Mouse (Mus musculus) small intestine, adult 2 months (tissue): ENCODE measurements around the gene Timp3. TPM values are rescaled to one million over a fixed set of nuclear protein-coding genes. Genes with fewer than 3 reads are reported as not detected.
"Not testable (repeated sequence)": the region's sequence is repeated elsewhere in the genome, so short reads cannot be mapped to it uniquely, and the experiment has no call there.

Source experiments
- H3K27ac ChIP-seq: fragments of 200-500 bp; 2 replicates; pipeline ENCODE4 v1.5.1; 2012; ENCODE audit warnings: low read depth, low read length, control low read depth, inconsistent platforms; ENCODE audit not compliant: insufficient read depth
- H3K27me3 ChIP-seq: fragments of 200-500 bp; 2 replicates; pipeline ENCODE4 v1.6.1; 2012; ENCODE audit warnings: mild to moderate bottlenecking, moderate library complexity, low read length, inconsistent platforms; ENCODE audit not compliant: control insufficient read depth, insufficient read depth
- H3K36me3 ChIP-seq: fragments of 200-500 bp; 2 replicates; pipeline ENCODE4 v1.6.1; 2012; ENCODE audit warnings: mild to moderate bottlenecking, low read length, control low read depth, inconsistent platforms; ENCODE audit not compliant: control insufficient read depth, insufficient read depth
- H3K4me1 ChIP-seq: fragments of 200-500 bp; 2 replicates; pipeline ENCODE4 v1.6.1; 2012; ENCODE audit warnings: low read length, inconsistent platforms, mixed read lengths; ENCODE audit not compliant: control insufficient read depth, insufficient read depth, insufficient read length
- H3K4me3 ChIP-seq: fragments of 200-500 bp; 2 replicates; pipeline ENCODE4 v1.5.1; 2012; ENCODE audit warnings: low read depth, mild to moderate bottlenecking, control low read depth, inconsistent platforms, low read length, moderate library complexity
- CTCF ChIP-seq: fragments of 200-500 bp; IDR thresholded peaks from 2 replicates; pipeline ENCODE4 v1.5.1; 2012; ENCODE audit warnings: low read depth, mild to moderate bottlenecking, control low read depth, inconsistent platforms, low read length, moderate library complexity, mixed read lengths; ENCODE audit not compliant: insufficient replicate concordance, insufficient read length; ENCODE audit errors: extremely low read depth
- POLR2A ChIP-seq: fragments of 200-500 bp; IDR thresholded peaks from 2 replicates; pipeline ENCODE4 v1.6.1; 2012; ENCODE audit warnings: low read depth, mild to moderate bottlenecking, control low read depth, inconsistent platforms, low read length, moderate library complexity
- WGBS: fragments of 180-500 bp; shearing (Covaris S2); methylation state at CpG from one replicate; pipeline ENCODE4 v1.1.7; 2018; 5-methylcytosine and 5-hydroxymethylcytosine counted together
- polyA plus RNA-seq: library from polyadenylated mRNA; depleted of rRNA; stranded (reverse); fragments of >200 nt; gene quantifications from 2 replicates; pipeline ENCODE4 v1.2.3, GENCODE M21; 2012

Timp3 gene
- polyA plus RNA-seq, 1 experiment = 15.3 TPM

DNA sequence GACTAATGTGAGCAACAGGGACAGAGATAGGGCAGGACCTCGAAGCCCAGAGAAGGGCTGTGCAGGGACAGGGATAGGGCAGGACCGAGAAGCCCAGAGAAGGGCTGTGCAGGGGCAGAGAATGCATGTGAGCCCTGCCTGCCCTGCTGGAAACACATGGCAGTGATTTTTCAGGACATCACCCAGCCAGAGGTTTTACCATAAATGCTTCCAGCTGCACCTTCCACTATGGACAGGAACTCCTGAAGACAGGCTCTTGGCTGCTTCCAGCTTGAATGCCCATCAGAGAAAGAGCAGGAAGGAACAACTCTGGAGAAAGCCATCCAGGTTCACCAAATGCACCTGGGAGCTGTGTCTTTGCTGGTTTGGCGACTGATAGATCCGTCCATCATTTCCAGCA, 67.2 kb downstream of the Timp3 start:
- Histone ChIP-seq H3K4me1 (no peaks in the 10 kb centered on the region), H3K4me3 (no peak overlapping the region), H3K27ac (no peak overlapping the region), H3K36me3 (no peaks in the 10 kb centered on the region), H3K27me3 (no peaks in the 10 kb centered on the region)
- WGBS = 91% methylated on average over 4 of the region's 4 CpGs
- no peak for TF ChIP-seq POLR2A
- no peak for TF ChIP-seq CTCF

GRCm38 (mm10) chr10:86368811-86369210, 68.6 kb downstream of the Timp3 start:
- Histone ChIP-seq H3K27me3 (no peaks in the 10 kb centered on the region), H3K36me3 (no peaks in the 10 kb centered on the region), H3K4me1 (no peaks in the 10 kb centered on the region), H3K27ac (no peak overlapping the region), H3K4me3 (no peak overlapping the region)
- TF ChIP-seq POLR2A = no peak
- no peak for TF ChIP-seq CTCF
- WGBS = 70% methylated on average over 12 of the region's 12 CpGs

DNA sequence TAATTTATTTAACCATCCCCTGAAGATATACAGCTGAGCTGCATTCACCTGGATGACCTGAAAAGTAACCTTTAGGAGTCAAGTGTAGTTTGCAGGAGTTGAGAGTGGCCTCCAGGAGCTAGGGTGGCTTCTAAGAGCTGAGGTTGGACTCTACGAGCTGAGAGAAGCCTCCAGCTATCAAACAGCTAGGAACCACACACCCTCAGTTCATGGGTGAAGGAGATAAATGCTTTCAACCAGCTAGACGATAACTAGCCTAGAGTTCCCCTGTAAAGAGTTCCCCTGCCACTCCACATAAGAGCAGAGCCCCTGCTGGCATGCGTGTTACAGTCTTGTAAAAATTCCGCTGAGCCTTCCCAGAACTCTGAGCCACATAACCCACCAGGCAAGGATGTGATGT, 69.2 kb downstream of the Timp3 start:
- TF ChIP-seq POLR2A = no peak
- no peak for TF ChIP-seq CTCF
- 85% methylated on average over 4 of the region's 4 CpGs for WGBS

DNA sequence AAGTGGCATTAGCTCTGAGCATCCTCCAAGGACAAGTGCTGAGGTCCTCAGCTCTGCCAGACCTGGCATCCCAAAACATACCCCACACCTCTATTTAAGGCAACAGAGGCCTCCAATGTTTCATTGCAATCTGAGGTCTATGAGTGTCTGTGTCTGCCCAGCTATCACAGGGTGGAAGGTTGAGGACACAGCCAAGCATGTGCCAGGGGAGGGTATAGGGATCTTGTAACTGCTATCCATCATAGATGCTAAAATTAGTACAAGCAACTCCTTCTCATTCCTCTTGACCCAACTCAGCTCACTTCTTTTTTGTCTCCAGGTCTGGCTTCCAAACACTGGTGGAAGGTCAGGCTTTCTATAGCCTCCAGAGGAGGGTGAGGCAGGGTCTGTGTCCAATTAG, 71.4 kb downstream of the Timp3 start:
- TF ChIP-seq POLR2A = no peak
- no peak for TF ChIP-seq CTCF
- no peaks in the 10 kb centered on the region for H3K36me3 ChIP-seq
- H3K27me3 ChIP-seq = no peaks in the 10 kb centered on the region
- H3K4me3 ChIP-seq = no peak overlapping the region
- H3K4me1 ChIP-seq = no peaks in the 10 kb centered on the region
- no peak overlapping the region for H3K27ac ChIP-seq

More for the DNA sequence above, 69.2 kb downstream of the Timp3 start:
- H3K27me3 ChIP-seq = no peaks in the 10 kb centered on the region
- no peaks in the 10 kb centered on the region for H3K4me1 ChIP-seq
- no peak overlapping the region for H3K27ac ChIP-seq
- no peaks in the 10 kb centered on the region for H3K36me3 ChIP-seq
- no peak overlapping the region for H3K4me3 ChIP-seq

- no peaks in the 10 kb centered on the region for H3K27me3 ChIP-seq
- whole genome bisulfite sequencing = 83% methylated on average over 2 of the region's 2 CpGs
- H3K4me1 ChIP-seq = no peaks in the 10 kb centered on the region
- TF ChIP-seq POLR2A (no peak), CTCF (no peak)
- no peak overlapping the region for H3K4me3 ChIP-seq
- H3K27ac ChIP-seq = no peak overlapping the region
- H3K36me3 ChIP-seq = no peaks in the 10 kb centered on the region
Measured at GRCm38 (mm10) chr10:86374061-86374460, 73.9 kb downstream of the Timp3 start.

GRCm38 (mm10) chr10:86375903-86376302, 75.7 kb downstream of the Timp3 start:
- Histone ChIP-seq H3K27ac (no peak overlapping the region), H3K27me3 (no peaks in the 10 kb centered on the region), H3K36me3 (no peaks in the 10 kb centered on the region), H3K4me3 (no peak overlapping the region), H3K4me1 (no peaks in the 10 kb centered on the region)
- TF ChIP-seq POLR2A (no peak), CTCF (no peak)
- WGBS = 75% methylated on average over 11 of the region's 11 CpGs

DNA sequence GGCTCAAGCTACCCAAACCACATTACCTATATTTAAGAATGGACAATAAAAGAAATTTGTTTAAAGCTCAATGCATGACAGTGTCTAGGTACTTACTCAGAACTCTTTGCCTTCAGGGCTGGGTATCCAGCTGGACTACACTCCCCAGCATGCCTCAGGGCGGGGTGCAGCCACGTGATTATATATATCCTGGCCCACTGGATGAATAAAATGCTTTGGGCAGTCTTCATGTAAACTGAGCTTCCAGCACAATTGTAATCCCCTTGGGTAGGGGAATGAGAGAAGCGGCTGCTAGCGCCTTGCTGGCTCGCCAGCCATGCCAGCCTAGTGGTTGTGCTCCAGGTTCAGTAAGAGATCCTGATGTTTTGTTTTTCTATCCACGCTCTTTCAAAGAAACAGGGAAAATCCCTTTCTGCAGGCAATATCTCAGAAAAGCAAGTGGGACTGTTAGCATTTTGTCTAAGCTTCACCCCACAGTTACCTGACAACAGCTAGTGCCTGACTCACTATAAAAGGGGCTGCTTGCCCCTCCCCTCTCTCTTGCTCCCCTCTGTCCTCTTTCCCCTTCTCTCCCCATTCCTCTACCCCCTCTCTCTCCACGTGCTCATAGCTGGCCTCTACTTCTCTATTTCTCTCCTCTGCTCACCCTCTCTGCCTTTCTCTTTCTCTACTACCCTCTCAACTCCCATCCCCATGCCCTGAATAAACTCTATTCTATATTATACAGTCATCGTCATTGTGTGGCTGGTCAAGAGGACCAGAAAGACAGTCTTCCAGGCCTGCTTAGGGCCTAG, 76.4 kb downstream of the Timp3 start:
- no peak overlapping the region for H3K4me3 ChIP-seq
- no peak for TF ChIP-seq CTCF
- no peak for TF ChIP-seq POLR2A
- no peaks in the 10 kb centered on the region for H3K4me1 ChIP-seq
- H3K27me3 ChIP-seq = no peaks in the 10 kb centered on the region
- no peak overlapping the region for H3K27ac ChIP-seq
- WGBS = 84% methylated on average over 8 of the region's 8 CpGs
- no peaks in the 10 kb centered on the region for H3K36me3 ChIP-seq

GRCm38 (mm10) chr10:86378803-86379202, 78.6 kb downstream of the Timp3 start:
- WGBS = 70% methylated on average over 2 of the region's 2 CpGs
- not testable (repeated sequence) for H3K4me1 ChIP-seq, H3K36me3 ChIP-seq, H3K4me3 ChIP-seq, H3K27ac ChIP-seq, H3K27me3 ChIP-seq
